Mouse (Mus musculus): Measurements from ENCODE around the gene Nup93. TPM values are rescaled to one million over a fixed set of nuclear protein-coding genes. Genes with fewer than 3 reads are reported as not detected.

The Nup93 gene
- total and polyA plus RNA-seq, 3 experiments, result 6.0 to 42.5 (median 39.9) TPM

DNA sequence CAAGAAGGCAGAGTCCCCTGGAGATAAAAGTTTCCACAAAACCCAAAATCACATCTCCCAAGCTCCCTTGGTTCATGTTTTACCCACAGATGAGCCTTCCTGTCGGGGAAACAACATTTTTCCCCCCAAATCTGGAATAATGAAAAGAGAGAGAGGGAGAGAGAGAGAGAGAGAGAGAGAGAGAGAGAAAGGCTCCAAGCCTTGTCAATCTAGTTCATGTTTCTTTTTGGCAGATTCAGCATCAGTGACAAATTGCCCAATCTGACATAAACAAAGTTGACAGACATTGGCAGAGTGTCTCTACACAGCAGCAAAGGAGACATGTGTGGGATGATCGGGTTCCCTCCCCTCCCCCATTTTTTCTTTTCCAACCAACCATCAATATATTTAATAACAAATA, 6.9 kb upstream of the Nup93 start:
- Histone ChIP-seq H3K27me3 (ENCODE audit: insufficient read depth, low read length) (peaks cover 21% of the 10 kb centered on the region), H3K4me3 (ENCODE audit: low read depth, low read length) (no peak overlapping the region), H3K4me1 (ENCODE audit: insufficient read depth, low read depth, low read length) (no peaks in the 10 kb centered on the region; the same call in 1 of the 2 replicates), H3K9me3 (replicated peaks) (no peaks in the 10 kb centered on the region), H3K36me3 (replicated peaks) (no peaks in the 10 kb centered on the region)
- no peak for ATAC-seq (ENCODE audit: extremely low read depth, insufficient number of reproducible peaks, low FRiP score, poor library complexity, severe bottlenecking)
- DNase-seq (ENCODE audit: low spot score), result no peak
- TF ChIP-seq TAL1 (conservative IDR thresholded peaks at IDR 0.05; ENCODE audit: low read depth, low read length), result no peak
- TF ChIP-seq CTCF (IDR thresholded peaks at IDR 0.05; ENCODE audit: low read depth, low read length), result no peak
- TF ChIP-seq GATA2 (IDR thresholded peaks at IDR 0.05; ENCODE audit: borderline replicate concordance, low read depth, low read length), result no peak
- TF ChIP-seq GATA1 (IDR thresholded peaks at IDR 0.05; ENCODE audit: borderline replicate concordance, low read length), result no peak
- TF ChIP-seq POLR2AphosphoS5 (IDR thresholded peaks at IDR 0.05; ENCODE audit: insufficient replicate concordance, low read depth, low read length), result no peak

DNA sequence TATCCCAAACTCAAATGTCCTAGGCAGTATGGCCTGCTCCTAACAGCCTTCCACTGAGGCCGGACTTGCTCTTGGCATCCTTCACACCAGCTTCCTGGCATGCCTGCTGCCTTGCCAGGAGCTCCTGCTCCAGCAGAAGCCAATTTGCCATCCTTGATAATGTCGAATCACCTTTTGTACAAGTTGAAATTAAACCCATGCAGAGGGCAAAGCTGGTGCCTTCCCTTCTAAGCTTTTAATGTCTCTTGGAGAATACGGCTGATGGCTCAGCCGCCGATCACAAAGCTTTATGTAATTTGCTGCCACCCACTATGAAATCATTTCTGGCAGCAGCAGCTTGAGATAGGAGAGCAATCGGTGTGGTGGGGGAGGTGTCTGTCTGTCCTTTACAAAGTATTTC, 4.7 kb upstream of the Nup93 start:
- H3K4me1 ChIP-seq (ENCODE audit: insufficient read depth, low read depth, low read length), result peaks cover 12% of the 10 kb centered on the region
- H3K9me3 ChIP-seq (replicated peaks), result no peaks in the 10 kb centered on the region
- DNase-seq (ENCODE audit: low spot score), result no peak
- TF ChIP-seq TAL1 (conservative IDR thresholded peaks at IDR 0.05; ENCODE audit: low read depth, low read length) (no peak), GATA1 (IDR thresholded peaks at IDR 0.05; ENCODE audit: borderline replicate concordance, low read length) (no peak), GATA2 (IDR thresholded peaks at IDR 0.05; ENCODE audit: borderline replicate concordance, low read depth, low read length) (no peak), POLR2AphosphoS5 (IDR thresholded peaks at IDR 0.05; ENCODE audit: insufficient replicate concordance, low read depth, low read length) (no peak), CTCF (IDR thresholded peaks at IDR 0.05; ENCODE audit: low read depth, low read length) (no peak)
- H3K36me3 ChIP-seq (replicated peaks), result no peaks in the 10 kb centered on the region
- H3K4me3 ChIP-seq (ENCODE audit: low read depth, low read length), result no peak overlapping the region
- H3K27me3 ChIP-seq (ENCODE audit: insufficient read depth, low read length), result peaks cover 18% of the 10 kb centered on the region
- ATAC-seq (ENCODE audit: extremely low read depth, insufficient number of reproducible peaks, low FRiP score, poor library complexity, severe bottlenecking), result no peak

DNA sequence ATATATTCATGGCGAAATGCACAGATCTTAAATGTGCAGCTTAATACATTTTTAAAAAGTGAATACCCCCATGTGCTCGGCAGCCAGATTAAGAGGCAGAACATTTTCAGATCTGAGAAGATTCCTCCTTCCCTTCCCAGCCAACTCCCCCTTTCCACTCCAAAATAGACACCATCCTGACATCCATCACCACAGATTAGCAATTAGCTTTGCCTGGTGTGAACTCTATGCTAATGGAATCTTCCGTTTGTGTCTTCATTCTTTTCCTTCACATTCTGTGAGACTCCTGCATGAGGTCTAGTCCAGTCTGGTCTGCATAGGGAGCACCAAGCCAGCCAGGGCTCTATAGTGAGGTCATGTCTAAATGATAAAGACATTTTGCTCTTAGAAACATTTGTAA, 4.1 kb upstream of the Nup93 start:
- peaks cover 16% of the 10 kb centered on the region for H3K4me1 ChIP-seq (ENCODE audit: insufficient read depth, low read depth, low read length)
- peaks cover 17% of the 10 kb centered on the region for H3K27me3 ChIP-seq (ENCODE audit: insufficient read depth, low read length)
- DNase-seq (ENCODE audit: low spot score), result no peak
- TF ChIP-seq GATA2 (IDR thresholded peaks at IDR 0.05; ENCODE audit: borderline replicate concordance, low read depth, low read length) (no peak), CTCF (IDR thresholded peaks at IDR 0.05; ENCODE audit: low read depth, low read length) (no peak), GATA1 (IDR thresholded peaks at IDR 0.05; ENCODE audit: borderline replicate concordance, low read length) (no peak), POLR2AphosphoS5 (IDR thresholded peaks at IDR 0.05; ENCODE audit: insufficient replicate concordance, low read depth, low read length) (no peak), TAL1 (conservative IDR thresholded peaks at IDR 0.05; ENCODE audit: low read depth, low read length) (no peak)
- H3K4me3 ChIP-seq (ENCODE audit: low read depth, low read length), result no peak overlapping the region
- H3K9me3 ChIP-seq (replicated peaks), result no peaks in the 10 kb centered on the region
- ATAC-seq (ENCODE audit: extremely low read depth, insufficient number of reproducible peaks, low FRiP score, poor library complexity, severe bottlenecking), result no peak
- no peaks in the 10 kb centered on the region for H3K36me3 ChIP-seq (replicated peaks)

DNA sequence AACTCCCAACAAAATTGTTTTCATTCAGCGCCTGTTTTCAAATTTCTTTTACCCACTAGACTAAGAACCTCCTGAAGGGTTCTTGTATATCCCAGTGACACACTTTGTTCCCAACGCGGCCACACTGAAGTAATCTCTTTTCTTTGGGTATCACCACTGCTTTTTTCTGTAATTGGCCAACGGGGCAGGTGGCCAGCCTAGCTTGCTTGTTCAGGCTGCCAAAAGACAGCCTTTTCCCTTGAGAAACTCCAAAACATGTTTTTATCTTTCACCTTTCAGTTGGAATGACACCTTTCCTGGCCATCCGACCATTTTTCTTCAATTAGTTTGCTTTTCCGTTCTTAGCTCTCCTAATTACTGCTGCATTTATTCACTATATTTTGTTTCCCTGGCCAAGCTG, 545 bp upstream of the Nup93 start:
- Histone ChIP-seq H3K4me1 (ENCODE audit: insufficient read depth, low read depth, low read length) (peaks cover 39% of the 10 kb centered on the region), H3K27me3 (ENCODE audit: insufficient read depth, low read length) (peaks cover 9% of the 10 kb centered on the region), H3K9me3 (replicated peaks) (no peaks in the 10 kb centered on the region), H3K4me3 (ENCODE audit: low read depth, low read length) (peak overlapping the region; percentile 77; the same call in 1 of the 2 replicates), H3K36me3 (replicated peaks) (peaks cover 21% of the 10 kb centered on the region)
- DNase-seq (ENCODE audit: low spot score), result no peak
- TF ChIP-seq POLR2AphosphoS5 (IDR thresholded peaks at IDR 0.05; ENCODE audit: insufficient replicate concordance, low read depth, low read length), result no peak
- TF ChIP-seq TAL1 (conservative IDR thresholded peaks at IDR 0.05; ENCODE audit: low read depth, low read length), result no peak
- TF ChIP-seq GATA1 (IDR thresholded peaks at IDR 0.05; ENCODE audit: borderline replicate concordance, low read length), result no peak
- no peak for TF ChIP-seq CTCF (IDR thresholded peaks at IDR 0.05; ENCODE audit: low read depth, low read length)
- TF ChIP-seq GATA2 (IDR thresholded peaks at IDR 0.05; ENCODE audit: borderline replicate concordance, low read depth, low read length), result no peak
- no peak for ATAC-seq (ENCODE audit: extremely low read depth, insufficient number of reproducible peaks, low FRiP score, poor library complexity, severe bottlenecking)

DNA sequence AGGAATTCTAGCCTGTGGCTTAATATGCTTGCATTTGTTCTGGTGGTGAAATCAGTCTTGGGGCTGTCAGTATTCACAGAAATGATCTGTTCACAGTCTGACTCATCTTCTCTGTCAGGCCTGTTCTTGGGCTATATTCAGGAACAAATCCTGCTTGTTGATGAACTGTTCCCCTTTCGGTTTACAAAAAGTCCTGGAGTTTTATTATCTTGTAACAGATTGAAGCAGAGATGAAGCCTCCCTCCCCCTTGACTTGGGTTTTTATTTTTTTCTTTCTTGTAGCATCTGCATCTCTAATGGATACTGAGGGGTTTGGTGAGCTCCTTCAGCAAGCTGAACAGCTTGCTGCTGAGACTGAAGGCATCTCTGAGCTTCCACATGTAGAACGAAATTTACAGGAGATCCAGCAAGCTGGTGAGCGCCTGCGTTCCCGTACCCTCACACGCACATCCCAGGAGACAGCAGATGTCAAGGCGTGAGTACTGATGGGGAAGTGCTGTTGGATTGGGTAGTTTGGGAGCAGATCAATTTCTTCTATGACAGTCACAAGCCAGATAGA, 13.1 kb downstream of the Nup93 start:
- Histone ChIP-seq H3K27me3 (ENCODE audit: insufficient read depth, low read length) (no peaks in the 10 kb centered on the region), H3K4me3 (ENCODE audit: low read depth, low read length) (no peak overlapping the region), H3K4me1 (ENCODE audit: insufficient read depth, low read depth, low read length) (0 out of 2 replicates have a peak, but pooled peaks cover 4% of the 10 kb centered on the region), H3K36me3 (replicated peaks) (peaks cover 81% of the 10 kb centered on the region), H3K9me3 (replicated peaks) (no peaks in the 10 kb centered on the region)
- no peak for TF ChIP-seq POLR2AphosphoS5 (IDR thresholded peaks at IDR 0.05; ENCODE audit: insufficient replicate concordance, low read depth, low read length)
- no peak for TF ChIP-seq GATA1 (IDR thresholded peaks at IDR 0.05; ENCODE audit: borderline replicate concordance, low read length)
- no peak for TF ChIP-seq TAL1 (conservative IDR thresholded peaks at IDR 0.05; ENCODE audit: low read depth, low read length)
- TF ChIP-seq GATA2 (IDR thresholded peaks at IDR 0.05; ENCODE audit: borderline replicate concordance, low read depth, low read length), result no peak
- TF ChIP-seq CTCF (IDR thresholded peaks at IDR 0.05; ENCODE audit: low read depth, low read length), result no peak
- DNase-seq (ENCODE audit: low spot score) (no peak), ATAC-seq (ENCODE audit: extremely low read depth, insufficient number of reproducible peaks, low FRiP score, poor library complexity, severe bottlenecking) (no peak)

DNA sequence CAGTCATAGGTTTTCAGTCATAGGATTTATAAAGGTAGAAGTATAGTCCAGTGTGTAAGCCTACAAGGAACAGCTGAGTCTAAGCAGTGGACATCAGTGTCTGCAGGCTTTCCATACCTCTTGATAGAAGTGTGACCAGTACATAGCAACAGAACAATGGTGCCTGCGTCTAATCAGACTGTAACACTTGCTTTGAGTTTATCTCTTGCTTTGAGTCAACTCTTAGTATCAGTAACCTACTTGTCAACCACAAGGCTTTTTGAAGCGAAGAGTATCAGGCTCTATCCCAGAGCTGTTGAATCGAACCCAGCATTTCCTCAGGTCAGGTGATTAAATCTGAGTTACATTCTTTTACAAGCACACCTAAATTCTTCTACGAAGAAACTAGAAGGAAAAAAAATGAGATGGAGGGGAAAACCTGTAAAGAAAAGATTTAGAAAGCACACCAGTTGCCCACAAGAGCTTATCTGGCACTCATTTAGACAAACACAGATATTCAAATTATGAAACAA, 25.9 kb downstream of the Nup93 start:
- TF ChIP-seq GATA2 (IDR thresholded peaks at IDR 0.05; ENCODE audit: borderline replicate concordance, low read depth, low read length) (no peak), POLR2AphosphoS5 (IDR thresholded peaks at IDR 0.05; ENCODE audit: insufficient replicate concordance, low read depth, low read length) (no peak), TAL1 (conservative IDR thresholded peaks at IDR 0.05; ENCODE audit: low read depth, low read length) (no peak), CTCF (IDR thresholded peaks at IDR 0.05; ENCODE audit: low read depth, low read length) (no peak), GATA1 (IDR thresholded peaks at IDR 0.05; ENCODE audit: borderline replicate concordance, low read length) (no peak)
- Histone ChIP-seq H3K4me3 (ENCODE audit: low read depth, low read length) (no peak overlapping the region), H3K4me1 (ENCODE audit: insufficient read depth, low read depth, low read length) (peaks cover 2% of the 10 kb centered on the region), H3K36me3 (replicated peaks) (peaks cover 72% of the 10 kb centered on the region), H3K9me3 (replicated peaks) (no peaks in the 10 kb centered on the region), H3K27me3 (ENCODE audit: insufficient read depth, low read length) (no peaks in the 10 kb centered on the region)
- ATAC-seq (ENCODE audit: extremely low read depth, insufficient number of reproducible peaks, low FRiP score, poor library complexity, severe bottlenecking), result no peak
- DNase-seq (ENCODE audit: low spot score), result no peak

Data from G1E (cell line).